Mouse (Mus musculus): Measurements from ENCODE around the gene Styx. TPM values are rescaled to one million over a fixed set of nuclear protein-coding genes. Genes with fewer than 3 reads are reported as not detected.
"Not testable (repeated sequence)": the region's sequence is repeated elsewhere in the genome, so short reads cannot be mapped to it uniquely, and the experiment has no call there.

The Styx gene
- polyA plus RNA-seq, 1 experiment from 2014 or later = 61.4 TPM

DNA sequence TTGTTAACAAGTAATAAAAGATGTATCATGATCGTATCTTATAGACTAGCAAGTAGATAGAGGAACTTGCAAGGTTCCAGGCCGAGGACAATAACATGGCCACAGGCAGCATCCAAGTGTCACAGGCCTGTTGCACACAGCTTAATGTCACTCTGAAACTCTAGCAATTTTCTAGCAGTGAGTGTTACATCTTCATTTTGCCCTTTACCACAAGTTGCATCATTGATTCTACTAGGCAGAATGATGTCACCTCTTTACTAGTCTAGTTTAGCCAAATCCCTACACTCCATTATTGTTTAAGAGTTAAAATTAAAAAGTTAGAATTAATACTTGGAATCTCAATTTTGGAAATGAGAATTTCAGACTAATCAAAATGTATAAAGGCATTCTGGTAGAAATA is 34.7 kb downstream of the Styx start:
- no peak overlapping the region for H3K27ac ChIP-seq (ENCODE audit: low read depth)
- no peak overlapping the region for H3K9ac ChIP-seq (ENCODE audit: low read length)
- no peaks in the 10 kb centered on the region for H3K9me3 ChIP-seq (ENCODE audit: control insufficient read depth, low read length)
- peaks cover 23% of the 10 kb centered on the region for H3K36me3 ChIP-seq (ENCODE audit: control insufficient read depth, insufficient read depth, low read length)
- peaks cover 7% of the 10 kb centered on the region for H3K4me1 ChIP-seq (replicated peaks; ENCODE audit: control insufficient read depth, insufficient read depth, low read length)
- ATAC-seq (replicated peaks; ENCODE audit: low FRiP score, low TSS enrichment, low read depth) (no peak), DNase-seq (ENCODE audit: low spot score) (no peak)
- 93% methylated on average over 2 of the region's 2 CpGs for WGBS
- no peak overlapping the region for H3K4me3 ChIP-seq (ENCODE audit: low read depth, low read length)
- no peaks in the 10 kb centered on the region for H3K27me3 ChIP-seq (replicated peaks; ENCODE audit: control insufficient read depth, insufficient read depth, low read length)
- H3K4me2 ChIP-seq (ENCODE audit: low read length) = no peak overlapping the region

DNA sequence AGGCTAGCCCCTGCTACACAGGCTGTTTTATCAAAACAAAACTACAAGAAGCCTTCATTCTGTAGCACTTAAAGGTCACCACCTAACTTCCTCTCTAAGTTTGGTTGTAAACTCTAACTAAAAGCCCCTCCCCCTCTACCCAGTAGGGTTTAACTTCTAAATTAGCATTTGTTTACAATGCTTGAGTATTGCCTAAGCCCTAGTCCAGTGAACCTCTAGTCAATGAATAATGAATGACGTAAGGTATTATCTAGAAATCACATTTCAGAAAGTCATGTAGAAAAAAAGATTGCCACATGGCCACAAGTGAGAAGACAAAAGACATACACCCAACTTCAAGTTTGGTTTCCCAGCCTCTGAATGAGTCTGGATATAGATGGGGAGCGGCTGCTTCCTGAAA is 36.6 kb downstream of the Styx start:
- DNase-seq (ENCODE audit: low spot score) = no peak
- Histone ChIP-seq H3K27me3 (replicated peaks; ENCODE audit: control insufficient read depth, insufficient read depth, low read length) (no peaks in the 10 kb centered on the region), H3K4me3 (ENCODE audit: low read depth, low read length) (peak overlapping the region; percentile 67), H3K4me1 (replicated peaks; ENCODE audit: control insufficient read depth, insufficient read depth, low read length) (peaks cover 7% of the 10 kb centered on the region), H3K36me3 (ENCODE audit: control insufficient read depth, insufficient read depth, low read length) (peaks cover 10% of the 10 kb centered on the region; the same call in 1 of the 2 replicates), H3K27ac (ENCODE audit: low read depth) (peak overlapping the region; percentile 87), H3K4me2 (ENCODE audit: low read length) (peak overlapping the region; percentile 57), H3K9ac (ENCODE audit: low read length) (peak overlapping the region; percentile 74), H3K9me3 (ENCODE audit: control insufficient read depth, low read length) (no peaks in the 10 kb centered on the region)
- WGBS = 20% methylated on average over 2 of the region's 2 CpGs
- no peak for ATAC-seq (replicated peaks; ENCODE audit: low FRiP score, low TSS enrichment, low read depth)

DNA sequence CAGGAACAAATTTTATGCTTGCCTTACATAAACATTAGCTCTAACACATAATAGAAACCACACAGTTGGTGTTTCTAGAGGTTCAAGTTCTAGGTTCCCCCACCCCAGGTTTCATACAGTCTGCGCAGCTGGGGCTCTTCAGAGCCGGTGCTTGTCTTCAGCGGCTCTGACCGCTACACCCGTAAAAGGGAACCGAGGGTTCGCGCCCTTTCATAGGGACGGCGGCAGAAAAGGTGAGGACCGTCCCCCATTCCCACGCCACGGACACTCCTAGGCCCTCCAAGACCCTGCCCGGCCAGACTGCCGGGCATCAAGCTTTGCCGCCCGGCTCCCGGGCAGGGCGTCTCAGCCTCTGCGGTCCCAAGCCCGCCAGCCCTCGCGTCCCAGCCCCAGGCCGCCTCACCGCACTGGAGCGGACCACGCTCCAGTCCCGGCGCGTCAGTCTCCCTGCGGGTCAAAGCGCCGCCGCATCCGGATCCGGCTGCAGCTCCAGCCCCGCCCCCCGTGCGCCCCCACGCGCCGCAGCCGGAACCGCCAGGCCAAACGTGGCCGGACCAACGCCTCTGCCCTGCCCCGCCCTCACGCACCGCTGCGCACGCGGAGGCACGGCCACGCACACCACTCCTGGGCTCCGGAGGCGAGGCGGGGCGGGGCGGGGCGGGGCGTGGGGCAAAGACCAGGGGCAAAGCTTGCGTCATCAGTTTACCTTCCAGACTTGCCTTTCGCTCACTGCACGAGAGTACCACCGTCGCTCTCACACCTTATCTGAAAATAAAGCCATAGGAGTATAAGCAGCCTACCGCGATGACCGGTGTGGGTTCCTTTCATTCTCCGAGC is 37.7 kb downstream of the Styx start:
- under 1% methylated on average over 69 of the region's 71 CpGs for WGBS
- H3K4me3 ChIP-seq (ENCODE audit: low read depth, low read length) = peak overlapping the region; percentile 67
- peaks cover 7% of the 10 kb centered on the region for H3K4me1 ChIP-seq (replicated peaks; ENCODE audit: control insufficient read depth, insufficient read depth, low read length)
- H3K9ac ChIP-seq (ENCODE audit: low read length) = peak overlapping the region; percentile 74
- DNase-seq (ENCODE audit: low spot score) = peak; percentile 89
- peak overlapping the region; percentile 57 for H3K4me2 ChIP-seq (ENCODE audit: low read length)
- H3K36me3 ChIP-seq (ENCODE audit: control insufficient read depth, insufficient read depth, low read length) = peaks cover 2% of the 10 kb centered on the region; the same call in 1 of the 2 replicates
- H3K27me3 ChIP-seq (replicated peaks; ENCODE audit: control insufficient read depth, insufficient read depth, low read length) = no peaks in the 10 kb centered on the region
- H3K9me3 ChIP-seq (ENCODE audit: control insufficient read depth, low read length) = no peaks in the 10 kb centered on the region
- ATAC-seq (replicated peaks; ENCODE audit: low FRiP score, low TSS enrichment, low read depth) = peak; percentile 97
- H3K27ac ChIP-seq (ENCODE audit: low read depth) = peak overlapping the region; percentile 87

DNA sequence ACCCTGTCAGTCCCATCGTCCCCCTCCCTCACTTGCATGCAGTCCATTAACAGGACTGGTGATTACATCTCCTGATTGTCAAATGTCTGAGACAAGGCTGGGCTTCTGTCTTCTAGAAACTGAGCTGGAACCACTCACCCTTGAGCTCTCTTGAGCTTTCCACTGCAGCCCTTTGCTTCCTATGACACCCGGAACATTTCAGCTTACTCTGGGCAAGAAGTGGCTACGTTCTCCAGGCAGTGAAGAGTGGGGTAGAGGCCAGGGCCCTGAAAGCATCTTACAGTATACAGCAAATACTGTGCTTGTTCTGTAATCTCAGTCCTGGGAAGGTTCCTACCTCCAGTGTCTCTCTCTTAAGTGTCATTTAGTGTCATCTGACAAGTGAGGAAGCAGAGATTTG is 38.3 kb downstream of the Styx start:
- peak overlapping the region; percentile 57 for H3K4me2 ChIP-seq (ENCODE audit: low read length)
- H3K4me3 ChIP-seq (ENCODE audit: low read depth, low read length) = peak overlapping the region; percentile 67
- peak overlapping the region; percentile 87 for H3K27ac ChIP-seq (ENCODE audit: low read depth)
- no peaks in the 10 kb centered on the region for H3K27me3 ChIP-seq (replicated peaks; ENCODE audit: control insufficient read depth, insufficient read depth, low read length)
- peaks cover 7% of the 10 kb centered on the region for H3K4me1 ChIP-seq (replicated peaks; ENCODE audit: control insufficient read depth, insufficient read depth, low read length)
- peak overlapping the region; percentile 74 for H3K9ac ChIP-seq (ENCODE audit: low read length)
- WGBS = 10% methylated on average over 3 of the region's 3 CpGs
- no peaks in the 10 kb centered on the region for H3K9me3 ChIP-seq (ENCODE audit: control insufficient read depth, low read length)
- ATAC-seq (replicated peaks; ENCODE audit: low FRiP score, low TSS enrichment, low read depth) (no peak), DNase-seq (ENCODE audit: low spot score) (no peak)
- no peaks in the 10 kb centered on the region for H3K36me3 ChIP-seq (ENCODE audit: control insufficient read depth, insufficient read depth, low read length)

DNA sequence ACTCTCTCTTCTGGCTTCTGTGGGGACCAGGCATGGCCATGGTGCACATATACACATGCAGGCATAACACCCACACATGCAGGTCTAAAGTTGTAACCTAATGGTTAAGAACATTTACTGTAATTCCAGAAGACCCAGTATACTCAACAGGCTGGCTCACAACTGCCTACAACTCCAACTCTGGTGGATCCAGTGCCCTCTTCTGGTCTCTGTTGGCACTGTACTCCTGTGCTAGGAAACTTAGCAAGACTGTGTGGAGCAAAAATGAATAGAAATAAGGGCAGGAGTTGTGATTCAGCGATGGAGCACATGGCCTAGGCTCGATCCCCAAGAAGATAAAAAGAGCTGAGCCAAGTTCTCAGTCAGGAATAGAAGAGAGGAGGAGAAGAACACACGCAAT is 48.9 kb downstream of the Styx start:
- Histone ChIP-seq H3K9ac (ENCODE audit: low read length) (no peak overlapping the region), H3K4me2 (ENCODE audit: low read length) (no peak overlapping the region), H3K36me3 (ENCODE audit: control insufficient read depth, insufficient read depth, low read length) (no peaks in the 10 kb centered on the region), H3K4me3 (ENCODE audit: low read depth, low read length) (no peak overlapping the region), H3K4me1 (replicated peaks; ENCODE audit: control insufficient read depth, insufficient read depth, low read length) (no peaks in the 10 kb centered on the region), H3K9me3 (ENCODE audit: control insufficient read depth, low read length) (no peaks in the 10 kb centered on the region), H3K27me3 (replicated peaks; ENCODE audit: control insufficient read depth, insufficient read depth, low read length) (no peaks in the 10 kb centered on the region), H3K27ac (ENCODE audit: low read depth) (no peak overlapping the region)
- DNase-seq (ENCODE audit: low spot score) (no peak), ATAC-seq (replicated peaks; ENCODE audit: low FRiP score, low TSS enrichment, low read depth) (no peak)
- WGBS = 82% methylated on average over 3 of the region's 3 CpGs

DNA sequence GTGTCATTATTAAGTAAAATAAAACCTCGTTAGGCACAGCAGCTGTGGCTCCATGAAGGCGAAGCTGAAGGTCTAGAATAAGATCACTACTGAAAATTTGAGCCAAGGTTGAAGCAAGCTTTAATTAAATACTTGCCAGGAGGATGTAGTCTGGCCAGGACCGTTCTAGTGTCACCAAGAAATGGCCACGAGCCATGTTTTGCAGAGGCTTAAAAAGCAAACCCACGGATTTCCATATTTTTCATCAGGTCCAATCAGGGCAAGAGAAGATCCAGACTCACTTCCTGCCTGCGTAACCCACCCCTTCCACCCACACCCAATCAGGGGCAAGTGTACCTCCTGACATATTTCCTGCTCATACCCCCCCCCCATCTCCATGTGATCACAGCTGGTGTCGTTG is 52.8 kb downstream of the Styx start:
- no peaks in the 10 kb centered on the region for H3K36me3 ChIP-seq (ENCODE audit: control insufficient read depth, insufficient read depth, low read length)
- H3K4me2 ChIP-seq (ENCODE audit: low read length) = no peak overlapping the region
- WGBS = 79% methylated on average over 7 of the region's 7 CpGs
- no peaks in the 10 kb centered on the region for H3K9me3 ChIP-seq (ENCODE audit: control insufficient read depth, low read length)
- no peak overlapping the region for H3K9ac ChIP-seq (ENCODE audit: low read length)
- ATAC-seq (replicated peaks; ENCODE audit: low FRiP score, low TSS enrichment, low read depth) (no peak), DNase-seq (ENCODE audit: low spot score) (no peak)
- H3K4me1 ChIP-seq (replicated peaks; ENCODE audit: control insufficient read depth, insufficient read depth, low read length) = no peaks in the 10 kb centered on the region
- no peaks in the 10 kb centered on the region for H3K27me3 ChIP-seq (replicated peaks; ENCODE audit: control insufficient read depth, insufficient read depth, low read length)
- no peak overlapping the region for H3K27ac ChIP-seq (ENCODE audit: low read depth)
- no peak overlapping the region for H3K4me3 ChIP-seq (ENCODE audit: low read depth, low read length)

DNA sequence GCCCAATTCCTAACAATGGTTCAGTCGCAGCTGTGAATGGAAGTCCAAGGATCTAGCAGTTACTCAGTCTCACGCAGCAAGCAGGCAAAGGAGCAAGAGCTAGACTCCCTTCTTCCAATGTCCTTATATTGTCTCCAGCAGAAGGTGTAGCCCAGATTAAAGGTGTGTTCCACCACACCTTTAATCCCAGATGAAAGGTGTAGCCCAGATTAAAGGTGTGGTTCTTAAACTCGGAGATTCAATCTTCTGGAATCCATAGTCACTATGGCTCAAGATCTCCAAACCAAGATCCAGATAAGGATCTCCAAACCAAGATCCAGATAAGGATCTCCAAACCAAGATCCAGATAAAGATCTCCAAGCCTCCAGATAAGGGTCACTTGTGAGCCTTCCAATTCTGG is 53.9 kb downstream of the Styx start, which contains the start of gene Gnpnat1:
Gene Gnpnat1 (minus strand): TSS at position 101 of the 400 bp plus-strand sequence.
- 86% methylated on average over 1 of the region's 3 CpGs for WGBS
- H3K4me3 ChIP-seq (ENCODE audit: low read depth, low read length); H3K4me2 ChIP-seq (ENCODE audit: low read length); H3K36me3 ChIP-seq (ENCODE audit: control insufficient read depth, insufficient read depth, low read length); ATAC-seq (replicated peaks; ENCODE audit: low FRiP score, low TSS enrichment, low read depth); H3K4me1 ChIP-seq (replicated peaks; ENCODE audit: control insufficient read depth, insufficient read depth, low read length); H3K9ac ChIP-seq (ENCODE audit: low read length); H3K9me3 ChIP-seq (ENCODE audit: control insufficient read depth, low read length); H3K27ac ChIP-seq (ENCODE audit: low read depth); H3K27me3 ChIP-seq (replicated peaks; ENCODE audit: control insufficient read depth, insufficient read depth, low read length); DNase-seq (ENCODE audit: low spot score): not testable (repeated sequence)

DNA sequence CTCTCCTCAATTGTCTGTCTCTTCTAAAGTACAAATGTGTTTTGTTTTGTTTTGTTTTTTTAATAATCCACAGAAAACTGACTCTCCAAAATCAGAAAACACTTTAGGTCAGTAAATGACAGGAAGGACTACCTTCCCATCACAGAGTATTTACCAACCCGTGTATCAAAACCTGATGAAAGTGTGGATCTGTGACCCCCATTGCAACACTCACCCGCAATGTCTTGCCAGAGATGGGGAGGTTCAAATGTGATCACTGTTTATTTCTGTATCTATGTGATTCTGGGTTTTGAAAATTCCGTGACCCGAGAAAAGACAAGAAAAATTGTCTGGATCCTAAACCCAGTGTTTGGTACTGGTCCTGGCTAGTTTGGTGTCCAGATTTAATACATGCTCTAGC is 65.4 kb downstream of the Styx start:
- no peaks in the 10 kb centered on the region for H3K4me1 ChIP-seq (replicated peaks; ENCODE audit: control insufficient read depth, insufficient read depth, low read length)
- H3K4me3 ChIP-seq (ENCODE audit: low read depth, low read length) = no peak overlapping the region
- H3K36me3 ChIP-seq (ENCODE audit: control insufficient read depth, insufficient read depth, low read length) = no peaks in the 10 kb centered on the region
- 90% methylated on average over 4 of the region's 4 CpGs for WGBS
- no peak for ATAC-seq (replicated peaks; ENCODE audit: low FRiP score, low TSS enrichment, low read depth)
- no peaks in the 10 kb centered on the region for H3K9me3 ChIP-seq (ENCODE audit: control insufficient read depth, low read length)
- no peaks in the 10 kb centered on the region for H3K27me3 ChIP-seq (replicated peaks; ENCODE audit: control insufficient read depth, insufficient read depth, low read length)
- DNase-seq (ENCODE audit: low spot score) = no peak
- H3K27ac ChIP-seq (ENCODE audit: low read depth) = no peak overlapping the region
- no peak overlapping the region for H3K9ac ChIP-seq (ENCODE audit: low read length)
- no peak overlapping the region for H3K4me2 ChIP-seq (ENCODE audit: low read length)

DNA sequence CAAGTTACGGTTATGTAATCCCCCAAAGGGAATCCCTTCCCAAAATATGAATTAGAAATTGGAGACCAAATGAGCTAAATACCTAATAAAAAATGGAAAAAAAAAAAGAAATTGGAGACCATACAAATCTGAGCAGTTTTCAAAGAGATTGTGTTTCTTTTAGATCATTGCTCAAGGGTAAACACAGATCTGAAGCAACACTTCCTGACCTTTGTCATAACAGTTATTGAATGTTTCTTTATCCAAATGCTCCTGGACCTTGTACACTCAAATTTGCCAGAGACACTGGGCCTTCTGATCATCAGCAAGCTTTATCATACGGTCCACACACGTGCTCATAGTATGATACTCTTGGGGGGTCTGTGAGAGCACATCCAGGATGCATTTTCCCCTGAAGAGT is 67.7 kb downstream of the Styx start:
- no peaks in the 10 kb centered on the region for H3K27me3 ChIP-seq (replicated peaks; ENCODE audit: control insufficient read depth, insufficient read depth, low read length)
- DNase-seq (ENCODE audit: low spot score) (no peak), ATAC-seq (replicated peaks; ENCODE audit: low FRiP score, low TSS enrichment, low read depth) (no peak)
- WGBS = 81% methylated on average over 3 of the region's 3 CpGs
- no peaks in the 10 kb centered on the region for H3K4me1 ChIP-seq (replicated peaks; ENCODE audit: control insufficient read depth, insufficient read depth, low read length)
- H3K9ac ChIP-seq (ENCODE audit: low read length) = no peak overlapping the region
- no peak overlapping the region for H3K4me3 ChIP-seq (ENCODE audit: low read depth, low read length)
- no peaks in the 10 kb centered on the region for H3K36me3 ChIP-seq (ENCODE audit: control insufficient read depth, insufficient read depth, low read length)
- no peak overlapping the region for H3K27ac ChIP-seq (ENCODE audit: low read depth)
- no peak overlapping the region for H3K4me2 ChIP-seq (ENCODE audit: low read length)
- no peaks in the 10 kb centered on the region for H3K9me3 ChIP-seq (ENCODE audit: control insufficient read depth, low read length)

Data from intestine, embryonic 14.5 days (tissue).